Mouse (Mus musculus) spleen, adult 2 months (tissue): ENCODE data around the gene D10Wsu102e.

Experiments
- CTCF ChIP-seq: fragments of 200-500 bp; IDR thresholded peaks from 2 replicates; pipeline ENCODE4 v1.5.1; 2011; ENCODE audit warnings: mild to moderate bottlenecking, inconsistent platforms; ENCODE audit not compliant: insufficient read depth, insufficient read length, insufficient replicate concordance; ENCODE audit errors: extremely low read depth
- POLR2A ChIP-seq: fragments of 200-500 bp; IDR thresholded peaks from 2 replicates; pipeline ENCODE4 v1.6.1; 2011; ENCODE audit warnings: low read depth, low read length, inconsistent platforms

GRCm38 (mm10) chr10:83384456-83385215 is 24.6 kb downstream of the D10Wsu102e start:
- TF ChIP-seq CTCF (no peak), POLR2A (no peak)
